Mouse (Mus musculus) liver, embryonic 14.5 days (tissue): ENCODE measurements at regions not wholly inside any gene's neighbourhood (a gene's known extent, or its start where the extent isn't known, plus 50 kb on each side); places are given as distances from the start of the nearest gene placed in this dataset.

Experiments
- ATAC-seq: fragments of 200-750 bp; cut with Nextera tagmentation; 2 replicates; pipeline ENCODE4 v1.8.0; 2017; ENCODE audit warnings: moderate number of reproducible peaks, mild to moderate bottlenecking, moderate library complexity; ENCODE audit not compliant: insufficient read depth
- DNase-seq, 3 experiments: peaks; one replicate each; pipeline ENCODE4 v3.0.0-alpha.2; 2012 to 2013; ENCODE audit warnings: low read depth in 3 of 3, low spot score in 3 of 3
- H3K27ac ChIP-seq: fragments of 300-500 bp; sonication (generic); 2 replicates; pipeline ENCODE4 v1.5.1; 2014; ENCODE audit warnings: moderate library complexity, mild to moderate bottlenecking, control low read depth, inconsistent platforms
- H3K27me3 ChIP-seq: fragments of 300-500 bp; sonication (generic); 2 replicates; pipeline ENCODE4 v1.6.1; 2014; ENCODE audit warnings: mild to moderate bottlenecking, low read length, moderate library complexity; ENCODE audit not compliant: control insufficient read depth, insufficient read depth
- H3K36me3 ChIP-seq: fragments of 300-500 bp; sonication (generic); replicated peaks from 2 replicates; pipeline ENCODE4 v1.6.1; 2014; ENCODE audit warnings: low read depth; ENCODE audit not compliant: control insufficient read depth, insufficient read depth
- H3K4me1 ChIP-seq, 2 experiments: fragments of 200-500 bp in 1 of 2; fragments of 300-500 bp in 1 of 2; sonication (generic) in 1 of 2; replicated peaks; 2 replicates each; pipeline ENCODE4 v1.6.1; 2012 to 2014; ENCODE audit warnings: antibody characterized with exemption in 1 of 2, inconsistent platforms in 1 of 2, low read length in 1 of 2; ENCODE audit not compliant: control insufficient read depth in 2 of 2, insufficient read depth in 2 of 2
- H3K4me2 ChIP-seq: fragments of 300-500 bp; sonication (generic); 2 replicates; pipeline ENCODE4 v1.6.1; 2014; ENCODE audit warnings: low read depth, mild to moderate bottlenecking, control low read depth, moderate library complexity
- H3K4me3 ChIP-seq, 2 experiments: fragments of 200-500 bp in 1 of 2; fragments of 300-500 bp in 1 of 2; sonication (generic) in 1 of 2; 2 replicates each; pipeline ENCODE4 v1.5.1; 2012 to 2014; ENCODE audit warnings: low read depth in 2 of 2, low read length in 2 of 2, mild to moderate bottlenecking in 2 of 2, control low read depth in 1 of 2, inconsistent platforms in 1 of 2, moderate library complexity in 1 of 2; ENCODE audit not compliant: insufficient read depth in 1 of 2
- H3K9ac ChIP-seq: fragments of 300-500 bp; sonication (generic); replicated peaks from 2 replicates; pipeline ENCODE4 v1.6.1; 2014; ENCODE audit warnings: mild to moderate bottlenecking, control low read depth, moderate library complexity
- H3K9me3 ChIP-seq: fragments of 300-500 bp; sonication (generic); 2 replicates; pipeline ENCODE4 v1.6.1; 2016; ENCODE audit warnings: low read length, mixed read lengths; ENCODE audit not compliant: control insufficient read depth
- CTCF ChIP-seq: IDR thresholded peaks from 2 replicates; pipeline ENCODE4 v1.5.1; 2016; ENCODE audit warnings: antibody characterized with exemption, low read depth, control low read depth
- EP300 ChIP-seq: IDR thresholded peaks from 2 replicates; pipeline ENCODE4 v1.6.1; 2016; ENCODE audit warnings: antibody characterized with exemption, low read depth
- WGBS: fragments of 180-500 bp; shearing (Covaris S2); extraction: QIAGEN DNeasy Blood & Tissue Kit; methylation state at CpG from one replicate; pipeline ENCODE4 v1.1.7; 2014; ENCODE audit not compliant: insufficient replicate concordance; 5-methylcytosine and 5-hydroxymethylcytosine counted together

DNA sequence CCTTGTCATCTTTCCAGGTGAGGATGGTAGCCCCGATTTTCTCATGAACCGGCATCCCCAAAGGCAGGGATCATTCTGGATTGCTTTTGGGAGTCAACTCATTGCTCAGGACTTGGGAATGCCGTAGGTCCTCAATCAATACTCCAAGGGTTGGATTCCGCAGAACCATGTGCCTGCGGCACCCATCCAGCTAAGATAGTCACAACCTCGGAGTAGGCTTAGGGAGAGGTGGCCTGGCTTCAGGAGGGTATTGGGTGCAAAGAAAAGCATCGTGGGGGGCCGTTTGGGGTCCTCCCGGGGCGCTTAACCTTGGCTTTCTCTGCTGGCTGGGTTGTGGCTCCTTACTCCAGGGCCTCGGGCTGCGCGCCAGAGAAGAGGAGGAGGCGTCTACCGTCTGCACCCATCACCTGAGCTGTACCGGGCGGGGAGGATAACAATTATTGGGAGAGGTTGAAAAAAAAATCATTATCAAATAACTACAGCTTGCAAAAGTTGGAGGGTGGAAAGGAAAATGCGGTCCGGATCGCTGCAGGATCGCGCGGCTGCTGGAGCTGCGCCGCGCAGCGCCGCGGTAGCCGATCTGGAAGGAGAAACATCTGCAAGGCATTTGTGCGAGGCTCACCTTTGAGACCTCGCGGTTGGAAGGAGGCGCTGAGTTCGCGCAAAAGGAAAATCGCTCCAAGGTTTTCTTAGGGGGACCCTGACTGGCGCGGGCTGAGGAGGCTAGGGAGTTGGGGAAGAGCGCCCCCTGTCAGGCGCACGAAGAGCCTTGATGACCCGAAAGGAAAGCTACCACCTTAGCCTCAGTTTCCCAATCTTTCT lies 55.6 kb upstream of the Cux1 start:
- peaks cover 7 to 22% of the 10 kb centered on the region in 2 experiments for H3K4me1 ChIP-seq
- no peak overlapping the region for H3K27ac ChIP-seq
- H3K9ac ChIP-seq, result peak overlapping the region; percentile 49
- TF ChIP-seq CTCF, result peak; percentile 85
- TF ChIP-seq EP300, result peak; percentile 74
- DNase-seq (peak; percentile 64 to 68 (median 67)), ATAC-seq (peak; percentile 89)
- no peaks in the 10 kb centered on the region for H3K36me3 ChIP-seq
- H3K27me3 ChIP-seq, result no peaks in the 10 kb centered on the region; the same call in 1 of the 2 replicates
- WGBS, result 4% methylated on average over 42 of the region's 43 CpGs
- no peaks in the 10 kb centered on the region for H3K9me3 ChIP-seq
- H3K4me2 ChIP-seq, result peak overlapping the region; percentile 77
- H3K4me3 ChIP-seq, result peak overlapping the region; percentile 42 to 55

DNA sequence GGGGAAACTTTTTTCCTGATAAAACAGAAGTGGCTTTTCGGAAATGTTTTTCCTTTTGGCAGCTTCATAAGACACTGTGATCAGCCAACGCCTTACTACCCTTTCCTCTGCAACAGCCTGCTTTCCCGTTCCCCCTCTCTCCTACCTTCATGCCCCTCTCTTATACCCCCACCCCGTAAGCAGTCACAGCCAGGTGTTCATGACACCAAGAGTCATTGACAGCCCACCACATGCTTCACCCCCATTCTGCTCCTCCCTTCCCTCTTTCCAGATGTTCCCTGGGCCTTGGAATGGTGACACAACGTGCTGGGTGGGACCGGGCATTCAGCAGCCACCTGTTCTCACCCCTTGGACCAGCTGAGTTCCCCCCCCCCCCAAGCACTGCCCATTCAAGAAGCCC lies 56.5 kb upstream of the Cux1 start:
- 58% methylated on average over 6 of the region's 6 CpGs for WGBS
- ATAC-seq (no peak), DNase-seq (no peak)
- Histone ChIP-seq H3K4me3 (no peak overlapping the region), H3K27ac (no peak overlapping the region), H3K4me1 (peaks cover 7 to 22% of the 10 kb centered on the region in 2 experiments), H3K9ac (no peak overlapping the region), H3K36me3 (no peaks in the 10 kb centered on the region), H3K4me2 (no peak overlapping the region), H3K9me3 (no peaks in the 10 kb centered on the region), H3K27me3 (no peaks in the 10 kb centered on the region; the same call in 1 of the 2 replicates)
- TF ChIP-seq CTCF (no peak), EP300 (no peak)

DNA sequence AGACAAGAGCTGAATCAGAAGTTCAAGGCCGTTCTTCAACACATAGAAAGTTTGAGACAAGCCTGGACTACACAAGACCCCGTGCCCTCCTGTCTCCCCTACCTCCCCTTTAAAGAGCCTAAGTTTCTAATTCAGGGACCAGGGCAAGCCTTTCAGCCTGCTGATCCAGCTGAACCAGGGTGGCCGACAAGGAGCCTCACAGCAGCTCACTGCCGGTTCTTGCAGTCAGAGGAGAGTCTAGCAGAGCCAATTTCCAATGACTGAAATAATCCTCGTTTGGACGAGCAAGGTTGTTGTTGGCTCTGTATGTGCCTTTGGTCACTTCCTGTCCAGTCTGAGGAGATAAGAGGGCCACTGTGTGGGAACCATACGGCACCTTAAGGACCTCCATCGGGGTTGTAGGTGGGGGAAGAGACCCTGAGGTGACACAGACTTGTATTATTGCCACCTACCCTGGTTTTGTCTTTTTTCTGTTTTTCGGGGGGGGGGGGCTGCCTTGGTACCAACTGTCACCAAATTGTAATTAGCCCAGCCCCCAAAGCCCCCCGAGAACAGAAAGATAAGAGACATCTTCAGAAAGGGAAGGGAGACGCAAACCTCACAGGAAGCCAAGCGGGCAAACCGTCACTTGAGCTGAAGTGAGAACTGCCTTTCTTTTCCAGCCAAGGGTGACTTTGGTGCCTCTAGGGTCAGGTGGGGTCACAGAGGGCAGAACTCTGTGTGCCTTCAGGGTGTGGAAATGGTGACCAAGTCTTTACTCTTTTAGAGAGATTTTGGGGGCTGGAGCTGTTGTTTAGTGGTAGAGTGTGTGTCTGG lies 58.1 kb upstream of the Cux1 start:
- peaks cover 7 to 22% of the 10 kb centered on the region in 2 experiments for H3K4me1 ChIP-seq
- no peaks in the 10 kb centered on the region for H3K9me3 ChIP-seq
- no peak for DNase-seq
- no peak for ATAC-seq
- H3K36me3 ChIP-seq, result no peaks in the 10 kb centered on the region
- 15% methylated on average over 13 of the region's 13 CpGs for WGBS
- H3K27me3 ChIP-seq, result no peaks in the 10 kb centered on the region
- no peak overlapping the region for H3K9ac ChIP-seq
- TF ChIP-seq CTCF (no peak), EP300 (no peak)
- no peak overlapping the region for H3K4me3 ChIP-seq
- H3K4me2 ChIP-seq, result no peak overlapping the region
- no peak overlapping the region for H3K27ac ChIP-seq

DNA sequence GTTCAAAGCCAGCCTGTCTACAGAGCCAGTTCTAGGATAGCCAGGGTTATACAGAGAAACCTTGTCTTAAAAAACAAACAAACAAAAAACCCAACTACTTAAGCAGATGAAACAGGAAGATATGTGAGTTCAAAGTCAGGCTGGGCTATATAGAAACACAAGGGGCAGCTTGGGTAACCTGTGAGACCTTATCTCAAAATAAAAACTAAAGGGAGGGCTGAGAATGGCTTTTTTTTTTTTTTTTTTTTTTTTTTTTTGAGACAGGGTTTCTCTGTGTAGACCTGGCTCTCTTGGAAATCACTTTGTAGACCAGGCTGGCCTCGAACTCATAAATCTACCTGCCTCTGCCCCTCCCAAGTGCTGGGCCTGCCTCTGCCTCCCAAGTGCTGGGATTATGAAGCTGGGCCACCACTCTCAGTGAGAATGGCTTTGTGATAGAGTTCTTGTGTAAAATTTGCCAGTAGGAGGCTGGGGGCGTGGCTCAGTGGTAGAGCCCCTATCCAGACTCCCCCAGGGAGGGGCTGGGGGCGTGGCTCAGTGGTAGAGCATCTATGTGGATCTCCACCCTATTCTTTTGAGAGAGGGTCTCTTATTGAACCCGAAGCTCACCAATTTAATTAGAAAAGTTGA lies 59.0 kb upstream of the Cux1 start:
- ATAC-seq (no peak), DNase-seq (no peak)
- H3K27ac ChIP-seq, result no peak overlapping the region
- H3K36me3 ChIP-seq, result no peaks in the 10 kb centered on the region
- TF ChIP-seq EP300, result no peak
- no peak for TF ChIP-seq CTCF
- H3K4me1 ChIP-seq, result peaks cover 7 to 20% of the 10 kb centered on the region in 2 experiments
- no peak overlapping the region for H3K4me2 ChIP-seq
- no peaks in the 10 kb centered on the region for H3K27me3 ChIP-seq
- no peaks in the 10 kb centered on the region for H3K9me3 ChIP-seq
- 17% methylated on average over 4 of the region's 4 CpGs for WGBS
- no peak overlapping the region for H3K9ac ChIP-seq
- H3K4me3 ChIP-seq, result no peak overlapping the region

DNA sequence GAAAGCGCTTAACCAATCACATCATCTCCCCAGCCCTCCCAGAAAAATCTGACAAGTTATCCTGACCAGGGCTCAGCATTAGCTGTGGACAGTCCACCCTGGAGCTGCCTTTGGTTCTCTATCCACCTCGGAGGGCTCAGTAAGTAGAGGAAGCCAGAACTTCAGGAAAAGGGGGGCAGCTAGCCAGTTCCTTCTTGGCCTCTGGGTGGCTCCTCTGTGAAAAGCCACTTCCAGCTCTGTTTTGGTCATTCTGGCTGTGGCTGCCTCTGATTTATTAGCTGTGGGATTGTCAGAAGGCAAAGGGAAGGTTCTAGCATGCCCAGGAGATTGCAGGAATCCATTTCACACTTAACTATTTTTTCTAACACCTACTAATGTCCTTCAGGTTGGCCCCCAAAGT lies 59.6 kb upstream of the Cux1 start:
- no peak for TF ChIP-seq CTCF
- TF ChIP-seq EP300, result no peak
- DNase-seq, result no peak

More for the DNA sequence above, 59.6 kb upstream of the Cux1 start:
- no peaks in the 10 kb centered on the region for H3K9me3 ChIP-seq
- peaks cover 7 to 16% of the 10 kb centered on the region in 2 experiments for H3K4me1 ChIP-seq
- no peak overlapping the region for H3K27ac ChIP-seq
- H3K4me3 ChIP-seq, result no peak overlapping the region
- H3K27me3 ChIP-seq, result no peaks in the 10 kb centered on the region
- H3K4me2 ChIP-seq, result no peak overlapping the region
- H3K9ac ChIP-seq, result no peak overlapping the region
- H3K36me3 ChIP-seq, result no peaks in the 10 kb centered on the region
- ATAC-seq, result no peak
- WGBS, result 47% methylated on average over 2 of the region's 2 CpGs
